Mouse (Mus musculus): ENCODE measurements around the gene Gm28308.

Gene Gm28308

GRCm38 (mm10) chr6:52205638-52206621 is 7.2 kb downstream of the Gm28308 start:
- DNase-seq (ENCODE audit: low spot score in 2 of 2), result no peak

GRCm38 (mm10) chr6:52205221-52205620 is 7.9 kb downstream of the Gm28308 start:
- no peak for DNase-seq (ENCODE audit: low spot score in 2 of 2)

GRCm38 (mm10) chr6:52204050-52204752 is 8.9 kb downstream of the Gm28308 start, which contains the start of gene Hoxa5:
TSS of gene Hoxa5 (minus strand) at chr6:52204587.
- peak in 1 of 2 experiments; percentile 86 for DNase-seq (ENCODE audit: low spot score in 2 of 2)

- no peak for DNase-seq (ENCODE audit: low spot score in 2 of 2)
These were observed 9.6 kb downstream of the Gm28308 start for GRCm38 (mm10) chr6:52203371-52204049.

- DNase-seq (ENCODE audit: low spot score in 2 of 2), result no peak
These were observed 10.1 kb downstream of the Gm28308 start for GRCm38 (mm10) chr6:52203121-52203370.

- DNase-seq (ENCODE audit: low spot score in 2 of 2), result no peak
These were observed 10.6 kb downstream of the Gm28308 start for GRCm38 (mm10) chr6:52202362-52203120.

GRCm38 (mm10) chr6:52201269-52201668 is 11.9 kb downstream of the Gm28308 start:
- no peak for DNase-seq (ENCODE audit: low spot score in 2 of 2)

- no peak for DNase-seq (ENCODE audit: low spot score in 2 of 2)
These were observed 12.3 kb downstream of the Gm28308 start for GRCm38 (mm10) chr6:52200751-52201250.

GRCm38 (mm10) chr6:52200073-52200750 is 12.9 kb downstream of the Gm28308 start:
- DNase-seq (ENCODE audit: low spot score in 2 of 2), result no peak

GRCm38 (mm10) chr6:52197271-52197670 is 15.9 kb downstream of the Gm28308 start:
- no peak for DNase-seq (ENCODE audit: low spot score in 2 of 2)

GRCm38 (mm10) chr6:52196811-52197210 is 16.3 kb downstream of the Gm28308 start:
- no peak for DNase-seq (ENCODE audit: low spot score in 2 of 2)

GRCm38 (mm10) chr6:52194690-52195089 is 18.4 kb downstream of the Gm28308 start:
- DNase-seq (ENCODE audit: low spot score in 2 of 2), result no peak

GRCm38 (mm10) chr6:52191860-52192550 is 21.1 kb downstream of the Gm28308 start:
- peak; percentile 81 to 91 for DNase-seq (ENCODE audit: low spot score in 2 of 2)

- no peak for DNase-seq (ENCODE audit: low spot score in 2 of 2)
These were observed 22.0 kb downstream of the Gm28308 start, which contains the start of gene Hoxa4 for GRCm38 (mm10) chr6:52190906-52191810. TSS of gene Hoxa4 (minus strand) at chr6:52191753.

- no peak for DNase-seq (ENCODE audit: low spot score in 2 of 2)
These were observed 22.7 kb downstream of the Gm28308 start for GRCm38 (mm10) chr6:52190410-52190809.

- DNase-seq (ENCODE audit: low spot score in 2 of 2), result no peak
These were observed 23.2 kb downstream of the Gm28308 start for GRCm38 (mm10) chr6:52189909-52190308.

- no peak for DNase-seq (ENCODE audit: low spot score in 2 of 2)
These were observed 24.0 kb downstream of the Gm28308 start for GRCm38 (mm10) chr6:52189172-52189591.

- DNase-seq (ENCODE audit: low spot score in 2 of 2), result no peak
These were observed 26.6 kb downstream of the Gm28308 start for GRCm38 (mm10) chr6:52186500-52186899.

GRCm38 (mm10) chr6:52185834-52186233 is 27.3 kb downstream of the Gm28308 start:
- no peak for DNase-seq (ENCODE audit: low spot score in 2 of 2)

Data from urinary bladder, postnatal 4 days (tissue).